Mouse (Mus musculus) G1E (cell line): ENCODE results near the gene Ermard. TPM values are rescaled to one million over a fixed set of nuclear protein-coding genes. Genes with fewer than 3 reads are reported as not detected.
A peak's percentile ranks its signal among the peaks of the same experiment; 100 is the strongest.
"Not testable (repeated sequence)": the region's sequence is repeated elsewhere in the genome, so short reads cannot be mapped to it uniquely, and the experiment has no call there.

Experiments
- ATAC-seq: 2 replicates; pipeline ENCODE4 v1.8.0; 2016; ENCODE audit warnings: mild to moderate bottlenecking; ENCODE audit not compliant: insufficient number of reproducible peaks, poor library complexity, low FRiP score, severe bottlenecking; ENCODE audit errors: extremely low read depth
- DNase-seq: peaks from one replicate; pipeline ENCODE4 v3.0.0; 2012; ENCODE audit warnings: low spot score
- H3K27me3 ChIP-seq: 2 replicates; pipeline ENCODE4 v1.6.1; 2012; ENCODE audit warnings: mild to moderate bottlenecking, low read length, inconsistent platforms; ENCODE audit not compliant: insufficient read depth
- H3K36me3 ChIP-seq: replicated peaks from 2 replicates; pipeline ENCODE3; 2012; ENCODE audit warnings: mild to moderate bottlenecking, inconsistent platforms
- H3K4me1 ChIP-seq: 2 replicates; pipeline ENCODE4 v1.6.1; 2012; ENCODE audit warnings: low read depth, low read length, inconsistent platforms, mixed read lengths; ENCODE audit not compliant: insufficient read depth
- H3K4me3 ChIP-seq: 2 replicates; pipeline ENCODE4 v1.5.1; 2012; ENCODE audit warnings: low read depth, mild to moderate bottlenecking, inconsistent platforms, low read length, moderate library complexity, mixed read lengths
- H3K9me3 ChIP-seq: replicated peaks from 2 replicates; pipeline ENCODE4 v1.6.1; 2012; ENCODE audit warnings: inconsistent platforms
- polyA plus RNA-seq: library from polyadenylated mRNA; stranded (reverse); fragments of >175 nt; gene quantifications from 2 replicates; pipeline ENCODE4 v1.2.3, GENCODE M21; 2012
- total RNA-seq, 2 experiments: library from RNA; stranded (forward) in 1 of 2; stranded (reverse) in 1 of 2; fragments of 200-1000 nt in 1 of 2; fragments of >200 nt in 1 of 2; fragmentation: Nextera tagmentation in 1 of 2; gene quantifications; 2 replicates each; pipeline ENCODE4 v1.2.3; 2014 to 2017

Gene Ermard
- total RNA-seq (2014; fragmentation: Nextera tagmentation) (265 and 268 TPM in 2 replicates), total RNA-seq (2017) (133 and 138 TPM in 2 replicates), polyA plus RNA-seq (1.3 and 2.2 TPM in 2 replicates)

GRCm38 (mm10) chr17:15041175-15041729, at the start of gene Ermard, which contains the start of the genes Tcte3 and Gm3448:
Ermard (plus strand) TSS chr17:15041208.
Tcte3 (minus strand) TSS chr17:15041488.
Gm3448 (minus strand) TSS chr17:15041537.
- H3K36me3 ChIP-seq, H3K4me3 ChIP-seq, H3K4me1 ChIP-seq, H3K27me3 ChIP-seq, DNase-seq, H3K9me3 ChIP-seq: not testable (repeated sequence)
- ATAC-seq: peak; percentile 83

DNA sequence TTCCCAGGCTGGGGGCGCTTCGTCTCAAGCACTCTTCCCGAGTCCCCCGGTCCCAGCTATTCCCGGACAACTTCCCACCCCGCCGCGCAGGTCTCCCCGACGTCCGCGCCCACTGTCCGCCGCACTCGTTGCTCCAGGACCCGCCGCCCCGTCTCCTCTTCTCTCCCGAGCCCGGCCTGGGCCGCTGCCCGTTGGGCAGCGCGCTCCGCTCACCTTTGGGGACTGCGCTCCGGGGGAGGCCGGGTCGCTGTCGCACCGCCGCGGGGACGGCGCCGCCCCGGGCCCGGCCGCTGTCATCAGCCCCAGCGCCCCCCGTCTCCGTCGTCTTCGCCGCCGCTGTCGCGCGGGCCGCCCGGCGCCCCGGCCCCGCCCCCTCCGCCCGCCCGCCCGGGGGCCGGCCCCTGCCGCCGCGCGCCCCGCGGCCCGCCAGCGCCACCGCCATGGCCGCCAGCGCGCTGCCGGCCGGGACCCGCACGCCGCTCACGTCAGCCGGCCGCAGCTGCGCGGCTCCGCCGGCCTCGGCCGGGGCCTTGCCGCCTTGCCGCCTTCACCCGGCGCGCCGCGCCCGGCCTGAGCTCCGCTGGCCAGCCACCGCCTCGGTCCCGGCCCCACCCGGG, 48.4 kb upstream of the Ermard start:
- not testable (repeated sequence) for ATAC-seq, H3K9me3 ChIP-seq, H3K4me3 ChIP-seq, H3K36me3 ChIP-seq, H3K4me1 ChIP-seq, H3K27me3 ChIP-seq, DNase-seq

- H3K36me3 ChIP-seq, H3K27me3 ChIP-seq, H3K4me1 ChIP-seq, H3K4me3 ChIP-seq, DNase-seq, H3K9me3 ChIP-seq: not testable (repeated sequence)
- peak; percentile 47 for ATAC-seq
Measured at GRCm38 (mm10) chr17:14993139-14993832, 47.7 kb upstream of the Ermard start.

DNA sequence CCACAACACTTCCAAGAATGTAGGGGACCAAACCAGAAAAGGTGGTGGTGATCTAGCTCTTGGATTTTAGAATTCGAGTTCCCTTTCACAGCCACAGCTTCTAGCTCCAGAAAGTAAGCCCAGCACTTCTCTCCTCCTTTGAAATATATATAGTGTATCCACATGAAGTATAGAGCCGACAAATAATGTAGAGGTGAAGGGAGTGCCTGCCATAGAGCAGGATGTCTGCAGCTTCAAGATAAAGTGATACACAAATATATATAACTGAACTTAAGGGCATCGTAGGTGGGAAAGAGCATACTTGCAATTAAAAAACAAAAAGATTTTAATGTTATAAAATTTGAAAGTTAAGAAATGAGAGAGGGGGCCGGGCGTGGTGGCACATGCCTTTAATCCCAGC, 46.9 kb upstream of the Ermard start:
- not testable (repeated sequence) for H3K9me3 ChIP-seq, H3K27me3 ChIP-seq, H3K4me1 ChIP-seq, H3K36me3 ChIP-seq, DNase-seq, H3K4me3 ChIP-seq
- ATAC-seq: peak; percentile 11; the same call in 1 of the 2 replicates

DNA sequence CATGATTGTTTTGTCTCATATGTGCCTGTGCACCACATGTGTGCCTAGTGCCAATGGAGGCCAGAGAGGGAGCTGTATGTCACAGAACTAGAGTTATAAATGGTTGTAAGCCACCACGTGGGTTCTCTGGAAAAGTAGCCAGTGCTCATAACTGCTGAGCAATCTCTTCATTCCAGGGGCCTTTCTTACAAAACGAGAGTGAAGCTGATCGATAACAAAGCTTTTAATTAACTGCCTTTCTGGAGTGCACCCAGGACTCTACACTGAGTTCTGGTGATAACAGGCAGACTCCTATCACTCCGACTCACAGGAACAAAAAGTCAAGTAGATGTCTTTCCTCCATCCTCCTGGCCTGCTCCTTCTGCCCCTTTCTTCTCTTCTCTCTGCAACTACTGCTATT, 41.0 kb upstream of the Ermard start:
- H3K9me3 ChIP-seq, H3K36me3 ChIP-seq, H3K4me3 ChIP-seq, H3K27me3 ChIP-seq, H3K4me1 ChIP-seq, DNase-seq: not testable (repeated sequence)
- peak; percentile 79 for ATAC-seq

GRCm38 (mm10) chr17:15009088-15009487, 31.9 kb upstream of the Ermard start:
- not testable (repeated sequence) for H3K27me3 ChIP-seq, H3K4me1 ChIP-seq, H3K36me3 ChIP-seq, H3K4me3 ChIP-seq, H3K9me3 ChIP-seq, DNase-seq
- peak; percentile 54 for ATAC-seq

- not testable (repeated sequence) for DNase-seq, H3K9me3 ChIP-seq, H3K4me3 ChIP-seq, H3K36me3 ChIP-seq, H3K27me3 ChIP-seq, H3K4me1 ChIP-seq
- ATAC-seq: peak; percentile 82
Measured at GRCm38 (mm10) chr17:15009706-15010413, 31.1 kb upstream of the Ermard start, which contains the start of gene Gm3435. Gm3435 (plus strand) TSS chr17:15010176.

GRCm38 (mm10) chr17:15021503-15022220, 19.3 kb upstream of the Ermard start:
- H3K36me3 ChIP-seq, H3K4me1 ChIP-seq, DNase-seq, H3K27me3 ChIP-seq, H3K9me3 ChIP-seq: not testable (repeated sequence)
- H3K4me3 ChIP-seq: peak overlapping the region; percentile 42; the same call in 1 of the 2 replicates
- peak; percentile 42 for ATAC-seq

GRCm38 (mm10) chr17:15023878-15024492, 17.0 kb upstream of the Ermard start:
- DNase-seq, H3K4me3 ChIP-seq, H3K9me3 ChIP-seq, H3K27me3 ChIP-seq, ATAC-seq, H3K36me3 ChIP-seq, H3K4me1 ChIP-seq: not testable (repeated sequence)

GRCm38 (mm10) chr17:15024502-15025193, 16.4 kb upstream of the Ermard start:
- H3K4me1 ChIP-seq, H3K9me3 ChIP-seq, H3K36me3 ChIP-seq, DNase-seq, H3K4me3 ChIP-seq, H3K27me3 ChIP-seq: not testable (repeated sequence)
- ATAC-seq: peak; percentile 54
